Mouse (Mus musculus) adrenal gland, adult 2 months (tissue): Measurements from ENCODE around the gene Fer. TPM values are rescaled to one million over a fixed set of nuclear protein-coding genes. Genes with fewer than 3 reads are reported as not detected.
A peak's percentile ranks its signal among the peaks of the same experiment; 100 is the strongest.

Experiments used
- DNase-seq: peaks from one replicate; pipeline ENCODE4 v3.0.0; 2021
- polyA plus RNA-seq: library from polyadenylated mRNA; depleted of rRNA; stranded (reverse); fragments of >200 nt; gene quantifications from 2 replicates; pipeline ENCODE4 v1.2.3, GENCODE M21; 2012
- total RNA-seq, 2 experiments: library from RNA; stranded (reverse); gene quantifications; 2 replicates each; pipeline ENCODE4 v1.2.3; 2021

Gene Fer
- total and polyA plus RNA-seq, 3 experiments = 0.83 to 18.7 (median 17.6) TPM

DNA sequence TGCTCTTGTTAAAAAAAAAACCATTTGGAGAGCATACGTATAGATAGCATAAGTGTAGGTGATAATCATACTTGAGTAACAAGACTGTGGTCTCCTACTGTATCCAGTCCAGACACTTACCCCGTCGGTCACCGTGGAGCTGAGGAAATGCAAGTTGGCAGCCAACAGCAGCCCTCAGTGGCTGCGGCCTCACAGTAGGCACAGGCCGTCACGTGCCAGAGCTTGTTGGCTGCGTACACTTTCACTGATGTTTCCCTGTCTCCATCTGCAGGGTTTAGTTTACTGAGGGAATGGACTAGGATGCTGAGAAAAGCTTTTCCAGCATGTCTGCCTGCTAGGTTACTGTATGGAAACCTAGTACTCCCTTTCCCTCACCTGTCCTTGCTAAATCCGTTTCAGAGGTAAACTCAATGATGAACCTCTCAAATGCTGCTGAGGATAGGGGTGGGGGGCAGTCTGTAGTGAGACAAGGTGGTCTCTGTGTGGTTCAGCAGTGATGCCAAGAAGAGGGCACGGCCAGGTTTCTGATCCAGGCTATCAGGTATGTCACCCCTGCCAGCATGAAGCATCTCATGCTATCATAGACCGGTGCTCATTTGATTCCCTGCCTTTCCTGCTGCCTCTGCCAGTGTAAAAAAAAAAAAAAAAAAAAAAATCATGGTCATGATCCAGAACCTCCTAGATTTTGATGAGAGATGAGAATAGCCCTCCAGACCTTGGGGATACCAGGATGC lies 224.2 kb downstream of the Fer start:
- DNase-seq = no peak

DNA sequence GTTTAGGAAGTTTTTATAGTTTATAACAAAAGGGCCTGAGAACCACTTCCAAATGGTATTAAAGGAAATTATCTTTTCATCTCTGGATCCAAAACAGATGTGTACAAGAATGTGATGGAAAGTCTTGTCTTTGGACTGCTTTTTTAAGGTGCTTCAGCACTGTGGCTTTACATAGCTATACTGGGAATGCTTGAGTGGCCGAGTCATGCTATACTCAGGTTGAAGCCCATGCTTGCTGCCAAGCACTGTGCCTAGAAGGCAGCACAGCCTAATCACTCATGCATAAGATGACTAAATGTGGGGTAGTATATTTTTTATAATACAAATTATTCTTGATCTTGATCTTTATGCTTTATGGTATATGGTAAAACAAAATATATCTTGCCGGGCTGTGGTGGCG lies 225.0 kb downstream of the Fer start:
- no peak for DNase-seq

DNA sequence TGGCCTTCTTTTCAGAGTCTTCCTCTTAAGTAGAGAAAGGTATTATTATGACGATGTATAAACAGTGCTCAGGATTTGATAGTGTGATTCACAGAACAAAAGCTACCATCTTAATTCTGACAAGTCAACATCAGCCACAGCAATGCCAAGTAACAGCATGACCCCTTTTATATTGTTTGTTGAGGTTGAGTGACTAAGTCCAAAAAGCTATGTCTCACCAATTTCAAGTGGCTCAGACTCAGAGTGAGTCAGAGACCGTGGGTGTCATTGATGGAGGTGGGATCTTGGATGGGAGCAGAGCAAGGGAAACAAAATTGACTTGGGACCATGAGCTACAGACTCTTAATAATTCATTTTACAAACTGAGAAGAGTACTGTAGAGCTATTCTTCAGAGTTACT lies 230.9 kb downstream of the Fer start:
- DNase-seq = peak; percentile 12

DNA sequence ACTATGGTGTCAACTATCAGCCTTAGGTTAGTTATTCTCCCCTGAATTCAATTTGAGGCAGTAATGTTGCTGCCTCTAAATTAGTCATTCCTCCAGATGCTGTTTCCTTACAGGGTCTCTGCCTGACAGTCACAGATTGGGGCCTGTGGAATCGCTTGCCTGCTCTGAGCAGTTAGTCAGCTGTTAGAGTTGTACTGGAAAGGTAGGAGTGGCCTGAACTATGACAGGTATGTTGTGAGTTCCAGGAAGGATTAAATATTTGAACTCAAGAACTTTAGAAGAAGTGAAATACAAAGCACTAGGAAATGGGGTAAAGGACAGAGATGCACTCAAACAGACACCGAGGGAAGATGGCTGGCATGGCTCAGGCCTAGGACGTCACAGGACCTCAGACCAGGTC lies 233.9 kb downstream of the Fer start:
- DNase-seq = no peak

DNA sequence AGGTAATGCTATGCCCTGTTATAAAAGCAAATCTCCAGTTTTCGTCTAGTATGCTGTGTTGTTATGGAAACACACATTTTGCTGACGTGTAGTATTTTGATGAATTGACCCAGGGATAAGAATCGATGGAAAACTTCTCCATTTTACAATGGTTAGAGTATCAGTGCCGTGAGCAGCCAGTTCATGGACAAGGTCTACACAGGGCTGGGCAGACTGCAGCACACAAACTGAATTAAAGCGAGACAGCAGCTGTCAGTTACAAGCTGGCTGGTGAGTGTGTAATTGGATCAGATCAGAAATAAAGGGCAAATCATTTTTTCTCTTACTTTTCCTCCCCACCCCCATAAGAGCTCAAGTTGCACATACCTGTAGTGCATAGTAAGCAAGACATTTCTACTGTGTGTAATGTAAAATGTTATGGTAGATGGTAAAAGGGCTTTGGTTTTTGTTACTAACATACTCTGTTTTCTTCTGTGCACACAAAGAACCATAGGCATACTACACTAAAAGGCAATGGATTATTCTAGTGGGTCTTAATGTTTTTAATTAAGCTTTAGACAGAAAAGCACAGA lies 235.0 kb downstream of the Fer start:
- DNase-seq = no peak

DNA sequence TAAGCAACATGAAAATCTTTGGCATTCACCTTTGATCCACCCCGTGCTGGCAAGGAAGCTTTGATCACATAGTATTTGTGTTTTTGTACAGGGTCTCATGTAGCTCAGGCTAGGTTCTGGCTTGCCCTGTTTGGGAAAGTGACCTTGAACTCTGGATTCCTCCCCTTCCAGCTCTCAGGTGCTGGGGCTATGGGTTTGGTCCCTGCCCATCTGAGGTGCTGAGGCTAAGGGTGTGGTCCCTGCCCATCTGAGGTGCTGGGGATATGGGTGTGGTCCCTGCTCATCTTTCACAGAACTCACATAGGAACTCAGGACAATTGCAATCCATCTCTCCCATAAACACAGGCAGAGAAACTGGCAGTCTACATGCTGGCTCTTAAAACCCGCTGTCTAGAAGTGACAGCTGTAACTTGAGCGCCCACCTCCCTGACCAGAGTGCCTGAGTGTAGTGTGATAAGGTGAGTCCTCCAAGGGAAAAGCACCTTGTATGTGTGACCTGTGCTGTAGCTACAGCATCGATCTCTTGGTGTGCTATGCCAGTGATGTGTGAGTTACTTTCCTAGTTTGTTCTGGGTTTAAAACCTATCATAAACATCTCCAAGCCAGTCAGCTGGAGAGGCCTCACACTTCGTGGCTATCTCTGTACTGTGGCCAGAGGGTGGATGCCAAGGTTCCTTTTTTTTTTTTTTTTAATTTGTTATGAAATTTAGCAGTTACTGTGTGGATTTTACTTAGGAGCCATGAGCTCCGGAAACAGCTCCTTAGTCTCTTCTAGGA lies 236.7 kb downstream of the Fer start:
- DNase-seq = no peak

DNA sequence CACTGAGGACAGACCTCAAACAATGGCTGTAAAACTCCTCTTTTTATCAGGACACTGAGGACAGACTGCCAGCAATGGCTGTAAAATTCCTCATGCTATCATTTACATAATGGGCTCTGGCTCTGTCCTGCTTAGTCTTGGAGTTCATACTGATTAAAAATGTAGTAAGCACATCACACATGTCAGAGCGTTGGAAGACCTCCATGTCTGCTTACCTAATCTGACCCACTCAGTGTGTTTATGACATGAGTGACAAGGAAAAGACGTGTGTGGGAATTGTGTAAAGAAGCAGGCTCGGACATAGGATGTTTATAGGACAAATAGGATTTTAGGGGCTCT lies 237.3 kb downstream of the Fer start:
- DNase-seq = no peak

DNA sequence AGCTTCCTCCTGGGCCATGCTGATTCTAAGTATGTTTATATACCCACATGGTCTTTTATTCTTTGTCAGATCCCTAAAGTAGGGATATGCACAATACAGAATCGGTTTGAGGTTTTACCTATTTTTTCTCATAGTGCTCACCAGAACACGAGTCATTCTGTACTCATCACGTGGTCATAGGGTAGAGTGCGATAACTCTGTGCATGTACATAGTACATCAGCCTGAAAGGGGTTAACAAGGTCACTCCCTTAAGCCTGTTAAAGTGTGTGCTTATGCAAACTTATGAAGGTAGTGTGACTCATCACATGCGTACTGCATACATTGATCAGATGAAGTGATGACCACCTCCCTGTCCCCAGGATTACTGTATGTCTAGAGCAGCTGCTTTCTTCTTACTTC lies 245.9 kb downstream of the Fer start:
- DNase-seq = no peak

DNA sequence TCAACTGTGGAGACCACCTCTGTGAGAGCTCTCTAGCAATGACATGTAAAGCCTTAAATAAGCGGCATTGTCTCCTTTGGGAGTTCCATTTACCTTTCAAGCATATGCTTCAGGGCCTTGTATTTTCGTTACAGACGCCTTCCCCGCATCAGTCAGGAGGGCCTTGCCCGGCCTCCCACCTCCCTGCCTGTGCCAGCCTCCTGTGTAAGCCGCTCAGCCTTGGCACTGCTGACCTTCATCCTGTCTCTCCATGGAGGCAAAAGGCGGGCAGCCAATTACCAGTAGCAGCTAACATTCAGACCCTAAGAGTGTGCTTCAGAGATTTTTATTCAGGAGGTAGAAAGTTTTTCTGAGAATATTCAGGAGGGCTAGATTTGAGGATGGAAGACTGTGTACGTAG lies 247.0 kb downstream of the Fer start:
- DNase-seq = peak; percentile 55

DNA sequence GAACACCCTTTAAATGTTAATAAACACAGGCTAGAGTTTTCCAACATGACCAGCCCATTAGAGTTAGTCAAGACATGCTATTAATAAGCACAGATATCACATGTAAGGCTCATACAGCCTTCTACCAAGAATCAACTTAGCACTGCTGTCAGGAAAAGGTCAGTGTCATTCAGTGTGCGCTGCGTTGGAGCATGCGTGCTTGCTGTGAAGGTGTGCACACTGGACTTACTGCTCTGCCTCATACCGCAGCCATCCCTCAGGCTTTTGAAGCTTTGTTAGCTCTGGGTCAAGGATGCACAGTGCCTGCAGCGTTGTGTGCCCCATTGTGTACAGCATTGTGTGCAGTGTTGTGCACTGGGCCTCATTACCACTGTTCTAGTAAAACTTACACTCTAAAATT lies 250.8 kb downstream of the Fer start:
- DNase-seq = peak; percentile 9

DNA sequence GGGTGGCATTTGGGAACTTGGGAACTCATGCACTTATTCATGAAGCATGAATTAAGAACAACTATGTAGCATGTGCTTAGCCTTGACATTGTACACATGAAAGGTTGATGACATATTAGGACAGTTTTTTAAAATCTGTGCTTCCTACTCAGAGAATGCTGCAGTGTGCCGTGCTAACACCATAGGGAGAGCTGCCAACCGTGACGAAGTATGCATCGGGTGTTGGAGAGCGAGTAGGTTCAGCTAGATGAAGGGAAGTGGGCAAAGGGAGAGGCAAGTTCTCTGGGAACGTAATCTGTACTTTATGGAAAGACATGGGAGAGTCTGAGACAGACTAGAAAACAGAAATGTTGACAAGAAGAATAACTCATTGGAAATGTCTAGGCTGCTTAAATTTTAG lies 253.9 kb downstream of the Fer start:
- no peak for DNase-seq

DNA sequence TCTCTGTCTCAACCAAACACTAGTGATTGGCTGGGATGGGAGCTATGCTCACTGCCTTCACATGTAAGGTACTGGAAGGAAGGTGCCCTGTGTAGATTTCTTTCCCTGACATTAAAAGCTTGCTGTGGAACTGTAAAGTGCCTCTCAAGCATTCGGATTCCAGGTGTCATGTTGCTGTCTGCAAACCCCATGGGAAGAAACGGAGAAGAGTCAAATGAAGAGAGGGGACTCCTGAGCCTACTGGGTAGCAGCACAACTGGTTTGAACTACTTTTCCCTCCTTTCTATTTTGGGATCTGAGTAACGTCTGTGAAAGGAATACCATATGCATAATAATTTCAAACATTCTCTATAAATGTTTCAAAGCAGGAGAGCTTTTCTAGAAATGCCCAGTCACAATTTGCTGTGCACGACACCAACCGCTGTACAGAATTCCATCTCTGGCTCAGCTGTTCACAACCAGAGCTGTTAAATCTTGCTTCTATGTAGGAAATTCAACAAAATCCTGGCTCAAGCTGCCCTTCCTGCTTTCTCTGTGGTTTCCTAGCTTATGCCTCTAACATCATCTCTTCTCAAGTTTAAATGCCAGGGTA lies 256.9 kb downstream of the Fer start:
- no peak for DNase-seq

DNA sequence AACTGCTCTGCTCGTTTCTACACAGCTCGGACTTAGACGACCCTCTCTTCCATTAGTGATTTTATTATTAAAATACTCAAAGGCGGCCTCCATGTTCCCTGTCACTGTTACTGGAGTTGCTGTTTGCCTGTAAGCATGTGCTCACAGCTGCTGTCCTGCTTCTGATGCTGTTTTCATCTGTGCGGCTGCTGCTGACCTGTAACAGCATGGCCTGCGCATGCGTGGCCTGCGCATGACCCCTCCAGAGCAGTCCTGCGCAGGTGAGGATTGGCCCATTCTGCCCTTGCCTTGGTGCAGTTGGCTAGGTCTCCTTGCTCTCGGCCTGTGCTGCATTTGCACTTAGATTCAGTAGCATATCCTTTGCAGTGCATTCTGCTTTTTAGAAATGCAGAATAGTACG lies 259.7 kb downstream of the Fer start:
- DNase-seq = no peak

DNA sequence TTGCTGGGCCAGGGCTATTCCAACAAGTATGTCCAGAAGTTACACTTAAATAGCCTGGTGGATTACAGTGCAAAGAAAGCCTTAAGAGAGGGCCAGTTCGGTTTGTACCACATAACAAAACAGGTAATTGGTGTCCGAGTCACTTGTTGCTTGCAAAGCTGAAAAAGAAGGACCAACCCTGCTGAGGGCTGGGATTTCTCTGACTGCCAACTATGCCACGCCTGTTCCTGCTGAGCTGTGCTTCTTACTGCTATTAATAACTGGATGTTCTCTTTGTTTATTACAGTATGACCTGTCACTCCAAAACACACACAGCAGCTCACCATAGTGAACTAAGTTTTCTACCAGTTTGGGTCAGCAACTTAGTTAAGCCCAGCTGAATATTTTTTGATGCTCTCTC lies 260.9 kb downstream of the Fer start:
- DNase-seq = no peak

DNA sequence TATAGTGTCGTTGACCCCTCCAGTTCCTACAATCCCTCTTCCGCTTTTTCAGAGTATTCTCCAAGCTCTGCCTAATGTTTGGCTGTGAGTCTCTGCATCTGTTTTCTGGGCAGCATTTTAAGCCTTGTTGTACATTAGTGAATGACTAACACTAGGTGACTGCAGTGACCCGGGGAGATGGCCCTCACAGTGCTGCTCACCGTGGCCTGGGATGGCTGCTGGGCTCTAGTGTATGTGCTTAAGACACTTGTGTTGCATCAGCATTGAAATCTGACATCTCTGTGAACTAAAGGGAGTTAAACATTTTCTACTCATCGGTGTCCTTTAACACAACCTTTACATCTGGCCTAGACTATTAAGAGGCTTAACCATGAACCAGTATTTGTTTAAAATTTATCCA lies 264.0 kb downstream of the Fer start:
- no peak for DNase-seq

DNA sequence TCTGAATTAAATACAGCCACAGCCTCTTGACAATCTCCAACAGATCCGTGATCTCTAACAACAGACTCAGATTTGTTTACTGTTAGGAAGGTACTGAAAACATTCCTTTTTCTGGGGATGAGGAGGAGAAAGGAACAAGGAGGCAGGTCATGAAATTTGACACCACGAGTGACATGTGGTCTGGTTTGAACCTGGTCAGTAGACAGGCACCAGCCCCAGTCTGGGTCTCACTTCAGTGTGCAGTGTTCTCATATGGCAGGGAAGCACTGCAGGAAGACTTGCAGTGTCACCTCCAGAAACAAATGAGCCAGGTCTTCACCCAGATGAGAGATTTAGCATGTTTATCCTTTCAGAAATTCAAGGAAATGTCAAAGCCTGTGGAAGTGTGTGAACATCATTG lies 266.9 kb downstream of the Fer start:
- DNase-seq = no peak

DNA sequence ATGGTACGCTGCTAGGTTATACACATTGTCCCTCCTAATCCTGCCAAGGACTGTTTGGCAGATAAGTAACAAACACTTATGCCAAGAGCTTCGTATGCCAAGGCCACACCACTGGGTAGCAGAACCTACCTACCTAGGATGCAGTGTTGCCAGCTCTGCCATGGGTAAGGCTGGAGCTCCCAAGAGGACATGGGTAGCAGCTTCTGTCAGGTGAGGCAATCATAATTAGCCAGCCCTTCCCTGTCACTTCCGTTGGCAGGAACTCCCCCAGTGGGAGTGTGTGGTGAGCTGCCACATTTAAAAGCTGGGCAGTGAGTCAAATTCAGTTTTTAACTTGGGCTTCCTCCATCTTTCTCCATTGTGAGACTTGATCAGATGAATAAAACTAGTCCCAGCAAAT lies 267.5 kb downstream of the Fer start:
- peak; percentile 26 for DNase-seq

DNA sequence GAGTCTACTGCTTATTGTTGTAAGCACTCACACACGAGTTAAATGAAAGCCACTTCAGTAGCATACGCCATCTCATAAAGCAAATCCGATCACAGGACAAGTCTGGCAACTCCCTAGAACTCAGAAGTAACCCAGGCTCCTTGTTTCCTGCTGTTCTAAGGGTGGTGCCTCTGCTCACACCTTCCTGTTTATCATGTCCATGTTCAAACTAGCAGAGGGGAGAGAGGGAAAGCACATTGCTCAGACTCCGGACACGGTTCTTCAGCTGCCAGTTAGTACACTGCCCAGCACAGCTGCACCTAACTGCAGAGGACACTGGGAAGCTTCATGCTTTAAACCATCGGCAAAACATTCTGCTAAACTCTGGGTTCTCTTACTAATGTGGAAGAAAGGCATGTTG lies 269.3 kb downstream of the Fer start:
- no peak for DNase-seq

DNA sequence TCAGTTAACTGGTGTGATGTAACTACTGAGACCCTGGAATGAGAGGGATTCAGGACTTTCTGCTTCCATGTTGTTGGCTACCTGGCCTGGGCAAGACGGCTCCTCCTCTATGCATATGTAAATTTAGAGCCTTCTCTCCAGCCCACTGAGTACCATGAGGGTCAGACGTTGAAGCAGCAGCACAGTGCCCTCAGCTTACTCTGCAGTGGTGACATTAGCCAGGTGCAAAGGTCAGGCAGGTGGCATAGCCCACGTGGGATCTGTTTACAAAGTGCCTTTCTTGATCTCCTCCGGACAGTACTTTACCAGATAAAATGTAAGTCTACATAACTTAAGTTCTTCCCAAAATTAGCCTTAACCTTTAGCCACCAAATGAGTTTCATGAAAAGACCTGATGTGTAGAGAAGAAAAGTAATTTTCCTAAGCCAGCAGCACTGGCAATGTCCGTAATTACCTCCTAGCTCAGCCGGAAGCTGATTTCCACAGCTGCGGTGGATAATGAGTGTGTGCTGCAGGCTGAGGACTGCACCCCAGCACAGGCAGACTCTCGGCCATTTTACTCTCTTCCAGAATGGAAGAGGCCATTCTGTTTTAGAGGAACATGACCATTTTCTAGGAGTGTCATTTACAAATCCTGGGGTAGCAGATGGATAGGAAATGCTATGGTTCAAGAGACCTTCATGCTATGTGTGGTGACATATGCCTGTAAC lies 273.2 kb downstream of the Fer start:
- no peak for DNase-seq

DNA sequence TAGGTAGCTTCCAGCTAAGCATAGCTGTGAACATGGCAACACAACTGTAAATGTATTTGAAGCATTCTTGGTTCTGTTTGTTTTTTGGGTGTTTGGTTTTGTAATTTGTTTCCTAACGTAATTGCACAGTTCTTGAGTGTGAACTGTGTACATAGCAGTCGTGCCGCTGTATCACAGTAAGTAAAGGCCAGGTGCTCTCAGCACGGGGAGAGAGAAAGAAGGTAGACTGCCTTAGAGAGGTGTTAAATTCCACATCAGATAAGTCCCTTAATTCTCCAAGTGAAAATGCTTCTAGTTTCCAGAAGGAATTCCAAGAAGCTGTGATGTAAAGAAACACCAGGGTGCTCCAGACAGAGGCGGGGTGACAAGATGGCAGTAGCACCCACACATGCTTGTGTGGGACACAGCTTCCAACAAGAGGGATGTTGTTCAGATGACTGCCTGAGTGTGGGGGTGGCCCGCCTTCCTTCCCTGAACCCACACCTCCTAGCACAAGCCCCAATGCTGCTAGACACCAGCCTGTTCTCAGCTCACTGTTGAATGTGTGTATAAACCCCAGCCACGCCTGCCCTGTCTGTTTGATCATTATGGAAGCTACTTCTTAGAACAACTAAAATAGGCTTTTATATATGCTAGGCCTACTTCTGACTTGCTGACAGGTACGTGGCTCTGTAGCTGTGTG lies 275.3 kb downstream of the Fer start:
- DNase-seq = no peak

DNA sequence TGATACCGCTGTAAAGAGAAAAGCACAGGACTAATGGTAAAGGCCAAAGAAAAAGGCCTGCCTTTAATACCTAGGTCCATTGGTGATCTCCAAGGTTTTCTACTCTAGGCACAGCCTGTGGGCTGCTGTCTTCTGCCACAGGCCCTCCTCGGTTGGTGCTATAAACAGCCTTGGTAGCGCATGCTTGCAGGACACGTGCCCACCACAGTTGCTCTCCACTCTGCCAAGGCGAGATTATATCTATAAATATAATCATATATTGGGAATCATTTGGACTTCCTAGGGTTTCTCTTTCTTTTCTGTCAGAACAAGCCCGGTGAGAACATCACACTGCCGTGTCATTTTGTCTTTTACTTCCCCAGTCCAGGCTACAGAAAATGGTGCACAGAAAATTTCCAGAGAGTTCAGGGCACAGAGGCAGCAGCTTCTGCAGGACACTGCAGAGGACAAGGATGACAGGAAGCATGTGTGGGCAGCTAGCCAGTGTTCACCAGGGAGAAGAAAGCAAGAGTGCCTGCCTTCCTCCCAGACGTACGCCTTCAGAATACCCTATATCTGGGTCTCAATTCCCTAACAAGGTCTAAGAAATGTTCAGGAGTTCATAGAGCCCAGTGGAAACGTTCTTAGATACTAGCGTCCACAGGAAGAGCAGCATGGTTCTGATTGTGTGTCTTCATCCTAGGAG lies 276.5 kb downstream of the Fer start:
- DNase-seq = no peak
